Mouse (Mus musculus) stomach, embryonic 16.5 days (tissue): Measurements from ENCODE around the gene Tmem189. TPM values are rescaled to one million over a fixed set of nuclear protein-coding genes. Genes with fewer than 3 reads are reported as not detected.
A peak's percentile ranks its signal among the peaks of the same experiment; 100 is the strongest.

ENCODE experiments used
- ATAC-seq: fragments of 200-750 bp; cut with Nextera tagmentation; 2 replicates; pipeline ENCODE4 v1.8.0; 2017; ENCODE audit warnings: moderate number of reproducible peaks, moderate TSS enrichment; ENCODE audit not compliant: insufficient read depth, low FRiP score
- H3K27ac ChIP-seq: fragments of 300-500 bp; sonication (generic); 2 replicates; pipeline ENCODE4 v1.5.1; 2014; ENCODE audit warnings: low read length
- H3K27me3 ChIP-seq: fragments of 300-500 bp; sonication (generic); 2 replicates; pipeline ENCODE4 v1.6.1; 2014; ENCODE audit warnings: low read length, control low read depth, mixed read lengths; ENCODE audit not compliant: control insufficient read depth, insufficient read depth
- H3K36me3 ChIP-seq: fragments of 300-500 bp; sonication (generic); 2 replicates; pipeline ENCODE4 v1.6.1; 2014; ENCODE audit warnings: low read length; ENCODE audit not compliant: control insufficient read depth, insufficient read depth
- H3K4me1 ChIP-seq: fragments of 300-500 bp; sonication (generic); 2 replicates; pipeline ENCODE4 v1.6.1; 2014; ENCODE audit warnings: low read length, control low read depth, mixed read lengths; ENCODE audit not compliant: control insufficient read depth, insufficient read depth
- H3K4me2 ChIP-seq: fragments of 300-500 bp; sonication (generic); 2 replicates; pipeline ENCODE4 v1.6.1; 2014; ENCODE audit warnings: low read depth, low read length, mixed read lengths
- H3K4me3 ChIP-seq: fragments of 300-500 bp; sonication (generic); replicated peaks from 2 replicates; pipeline ENCODE4 v1.5.1; 2014; ENCODE audit warnings: mild to moderate bottlenecking, low read length
- H3K9ac ChIP-seq: fragments of 300-500 bp; sonication (generic); 2 replicates; pipeline ENCODE4 v1.6.1; 2014; ENCODE audit warnings: low read length
- H3K9me3 ChIP-seq: fragments of 300-500 bp; sonication (generic); replicated peaks from 2 replicates; pipeline ENCODE4 v1.6.1; 2016; ENCODE audit warnings: low read length, control low read depth; ENCODE audit not compliant: control insufficient read depth
- WGBS: fragments of 180-500 bp; shearing (Covaris S2); extraction: QIAGEN DNeasy Blood & Tissue Kit; methylation state at CpG from one replicate; pipeline ENCODE4 v1.1.7; 2014; 5-methylcytosine and 5-hydroxymethylcytosine counted together
- polyA plus RNA-seq: library from polyadenylated mRNA; unstranded; fragments of >200 nt; fragmentation: Nextera tagmentation; extraction: Ambion mirVana; gene quantifications from 2 replicates; pipeline ENCODE4 v1.2.1, GENCODE M21; 2015

Gene Tmem189
- polyA plus RNA-seq, 1 experiment from 2014 or later = 35.7 TPM

GRCm38 (mm10) chr2:167634865-167635512, 54.6 kb downstream of the Tmem189 start:
- Histone ChIP-seq H3K27ac (no peak overlapping the region), H3K4me2 (peak overlapping the region; percentile 61), H3K27me3 (no peaks in the 10 kb centered on the region), H3K9ac (peak overlapping the region; percentile 29; the same call in 1 of the 2 replicates), H3K36me3 (no peaks in the 10 kb centered on the region), H3K4me3 (peak overlapping the region; percentile 42), H3K9me3 (no peaks in the 10 kb centered on the region), H3K4me1 (peaks cover 31% of the 10 kb centered on the region)
- ATAC-seq = no peak
- 74% methylated on average over 7 of the region's 7 CpGs for WGBS

DNA sequence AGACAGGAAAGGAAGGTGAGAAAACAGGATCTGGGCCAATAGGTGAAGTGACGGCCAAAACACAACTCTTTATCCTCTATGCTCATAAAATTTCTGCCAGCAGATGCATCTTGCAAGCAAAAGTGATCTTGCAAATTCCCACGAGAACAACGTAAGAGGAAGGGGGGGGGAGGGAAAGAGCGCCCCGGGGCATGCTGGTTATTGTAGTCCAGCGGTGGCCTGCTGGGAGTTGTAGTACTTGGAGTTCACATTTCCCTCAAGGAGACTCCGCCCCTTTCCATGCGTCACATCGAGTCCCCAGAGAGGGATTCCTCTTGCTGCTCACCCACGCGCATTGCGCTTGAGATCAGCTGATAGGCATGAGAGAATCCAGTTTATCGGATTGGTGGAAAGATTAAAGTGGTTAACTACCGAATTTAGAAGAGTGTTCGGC, 55.3 kb downstream of the Tmem189 start:
- H3K9ac ChIP-seq = peak overlapping the region; percentile 60
- ATAC-seq = peak; percentile 81
- WGBS = under 1% methylated on average over 15 of the region's 15 CpGs

GRCm38 (mm10) chr2:167633537-167633872, 56.1 kb downstream of the Tmem189 start:
- peaks cover 45% of the 10 kb centered on the region for H3K4me1 ChIP-seq
- H3K4me3 ChIP-seq = no peak overlapping the region
- no peaks in the 10 kb centered on the region for H3K9me3 ChIP-seq
- ATAC-seq = no peak
- H3K9ac ChIP-seq = no peak overlapping the region
- H3K27ac ChIP-seq = no peak overlapping the region
- H3K4me2 ChIP-seq = no peak overlapping the region
- H3K36me3 ChIP-seq = no peaks in the 10 kb centered on the region
- no peaks in the 10 kb centered on the region for H3K27me3 ChIP-seq
- 92% methylated on average over 6 of the region's 6 CpGs for WGBS

More for the DNA sequence above, 55.3 kb downstream of the Tmem189 start:
- peak overlapping the region; percentile 72 for H3K27ac ChIP-seq
- peak overlapping the region; percentile 42 for H3K4me3 ChIP-seq
- peaks cover 37% of the 10 kb centered on the region for H3K4me1 ChIP-seq
- no peaks in the 10 kb centered on the region for H3K27me3 ChIP-seq
- no peaks in the 10 kb centered on the region for H3K36me3 ChIP-seq
- peak overlapping the region; percentile 61 for H3K4me2 ChIP-seq
- H3K9me3 ChIP-seq = no peaks in the 10 kb centered on the region

DNA sequence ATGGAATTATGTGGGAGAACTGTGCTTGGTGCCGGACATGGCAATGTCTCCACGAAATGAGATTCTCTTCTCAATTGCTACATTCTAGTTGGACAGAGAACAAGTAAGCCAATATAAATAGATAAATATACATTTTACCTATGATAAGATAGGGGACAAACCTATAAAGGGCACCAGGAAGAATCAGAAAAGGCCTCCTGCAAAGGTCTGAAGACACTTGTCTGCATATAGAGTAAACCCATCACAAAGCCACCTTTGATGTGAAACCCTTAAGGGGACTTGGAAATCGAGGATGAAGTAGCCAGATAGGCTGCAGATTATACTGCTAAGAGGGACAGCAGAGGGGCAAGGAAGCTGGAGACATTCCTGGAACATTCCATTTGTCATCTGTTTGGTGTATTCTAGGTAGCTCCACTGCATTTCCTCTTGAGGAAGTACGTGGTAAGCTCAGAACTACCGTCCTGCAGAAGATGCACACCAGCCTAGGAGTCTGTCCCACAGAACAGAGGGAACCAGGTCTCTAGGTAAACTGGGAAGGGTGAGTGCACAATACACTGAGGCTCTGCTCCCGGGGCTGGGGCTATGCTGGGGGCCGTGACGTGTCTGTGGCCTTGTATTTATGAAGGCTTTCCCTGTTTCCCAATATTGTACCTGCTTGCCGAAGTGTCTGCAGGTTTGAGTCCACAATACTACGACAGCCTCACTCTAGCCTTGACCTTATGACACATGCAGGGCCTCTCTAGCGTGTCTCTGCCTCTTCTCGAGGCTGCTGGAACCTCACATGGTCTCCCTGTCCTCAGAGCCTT, 56.7 kb downstream of the Tmem189 start:
- peak overlapping the region; percentile 73 for H3K9ac ChIP-seq
- no peaks in the 10 kb centered on the region for H3K36me3 ChIP-seq
- H3K9me3 ChIP-seq = no peaks in the 10 kb centered on the region
- peak overlapping the region; percentile 70 for H3K4me2 ChIP-seq
- peak overlapping the region; percentile 88 for H3K27ac ChIP-seq
- H3K27me3 ChIP-seq = no peaks in the 10 kb centered on the region
- peak overlapping the region; percentile 86 for H3K4me3 ChIP-seq
- H3K4me1 ChIP-seq = peaks cover 49% of the 10 kb centered on the region
- no peak for ATAC-seq
- WGBS = 70% methylated on average over 12 of the region's 12 CpGs

- no peaks in the 10 kb centered on the region for H3K36me3 ChIP-seq
- no peaks in the 10 kb centered on the region for H3K27me3 ChIP-seq
- no peaks in the 10 kb centered on the region for H3K9me3 ChIP-seq
- peak within 1 kb of the TSS; percentile 89 for H3K27ac ChIP-seq
- ATAC-seq = peak; percentile 91
- under 1% methylated on average over 84 of the region's 87 CpGs for WGBS
- H3K4me2 ChIP-seq = peak within 1 kb of the TSS; percentile 96
- H3K4me3 ChIP-seq = peak within 1 kb of the TSS; percentile 86
- H3K9ac ChIP-seq = peak within 1 kb of the TSS; percentile 98
- peaks cover 53% of the 10 kb centered on the region for H3K4me1 ChIP-seq
Observed at GRCm38 (mm10) chr2:167631591-167632448, 57.8 kb downstream of the Tmem189 start, which contains the start of gene Ube2v1. TSS of gene Ube2v1 (minus strand) at chr2:167632095.

GRCm38 (mm10) chr2:167631181-167631590, 58.4 kb downstream of the Tmem189 start:
- Histone ChIP-seq H3K27me3 (no peaks in the 10 kb centered on the region), H3K4me2 (peak overlapping the region; percentile 96), H3K36me3 (no peaks in the 10 kb centered on the region), H3K9ac (peak overlapping the region; percentile 98), H3K4me1 (peaks cover 53% of the 10 kb centered on the region), H3K9me3 (no peaks in the 10 kb centered on the region), H3K4me3 (peak overlapping the region; percentile 86), H3K27ac (peak overlapping the region; percentile 89)
- ATAC-seq = no peak
- WGBS = under 1% methylated on average over 31 of the region's 31 CpGs

GRCm38 (mm10) chr2:167630421-167630820, 59.2 kb downstream of the Tmem189 start:
- Histone ChIP-seq H3K36me3 (no peaks in the 10 kb centered on the region), H3K9me3 (no peaks in the 10 kb centered on the region), H3K9ac (peak overlapping the region; percentile 98), H3K4me3 (peak overlapping the region; percentile 86), H3K27ac (peak overlapping the region; percentile 89), H3K4me1 (peaks cover 56% of the 10 kb centered on the region), H3K27me3 (no peaks in the 10 kb centered on the region), H3K4me2 (peak overlapping the region; percentile 96)
- ATAC-seq = no peak
- 62% methylated on average over 5 of the region's 5 CpGs for WGBS

DNA sequence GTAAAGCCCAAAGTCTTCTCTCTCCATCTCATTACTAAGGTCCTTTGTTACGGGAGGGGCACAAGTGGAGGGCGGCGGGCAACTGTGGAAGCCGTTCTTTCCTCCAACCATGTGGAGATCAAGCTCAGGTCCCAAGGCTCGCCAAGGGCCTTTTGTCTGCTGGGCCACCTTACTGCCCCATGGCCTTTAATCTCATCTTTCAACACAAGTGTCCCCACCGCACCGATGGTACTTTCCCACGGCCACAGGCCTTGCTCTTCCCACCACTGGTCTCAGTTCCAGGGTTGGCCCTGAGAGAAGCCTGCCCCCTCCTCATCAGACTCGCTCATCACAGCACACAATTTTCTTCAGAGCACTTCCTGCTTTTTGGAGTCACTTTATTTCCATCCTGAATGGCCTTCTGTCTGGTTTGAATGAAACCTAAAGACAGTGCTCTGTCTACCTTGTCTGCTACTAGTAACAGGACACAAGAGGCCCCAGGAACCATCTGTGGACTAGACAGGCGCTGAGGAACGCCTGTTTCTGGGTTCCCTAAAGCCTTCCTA, 59.9 kb downstream of the Tmem189 start:
- Histone ChIP-seq H3K4me3 (peak overlapping the region; percentile 86; the same call in 1 of the 2 replicates), H3K4me1 (peaks cover 57% of the 10 kb centered on the region), H3K27ac (peak overlapping the region; percentile 89), H3K9me3 (no peaks in the 10 kb centered on the region), H3K4me2 (peak overlapping the region; percentile 96), H3K27me3 (no peaks in the 10 kb centered on the region), H3K36me3 (no peaks in the 10 kb centered on the region), H3K9ac (peak overlapping the region; percentile 98)
- 65% methylated on average over 11 of the region's 11 CpGs for WGBS
- ATAC-seq = no peak
